Mouse (Mus musculus): ENCODE data around the gene Kiss1r. TPM values are rescaled to one million over a fixed set of nuclear protein-coding genes. Genes with fewer than 3 reads are reported as not detected.

The Kiss1r gene
- polyA plus RNA-seq, 1 experiment from 2014 or later: 0.37 TPM

DNA sequence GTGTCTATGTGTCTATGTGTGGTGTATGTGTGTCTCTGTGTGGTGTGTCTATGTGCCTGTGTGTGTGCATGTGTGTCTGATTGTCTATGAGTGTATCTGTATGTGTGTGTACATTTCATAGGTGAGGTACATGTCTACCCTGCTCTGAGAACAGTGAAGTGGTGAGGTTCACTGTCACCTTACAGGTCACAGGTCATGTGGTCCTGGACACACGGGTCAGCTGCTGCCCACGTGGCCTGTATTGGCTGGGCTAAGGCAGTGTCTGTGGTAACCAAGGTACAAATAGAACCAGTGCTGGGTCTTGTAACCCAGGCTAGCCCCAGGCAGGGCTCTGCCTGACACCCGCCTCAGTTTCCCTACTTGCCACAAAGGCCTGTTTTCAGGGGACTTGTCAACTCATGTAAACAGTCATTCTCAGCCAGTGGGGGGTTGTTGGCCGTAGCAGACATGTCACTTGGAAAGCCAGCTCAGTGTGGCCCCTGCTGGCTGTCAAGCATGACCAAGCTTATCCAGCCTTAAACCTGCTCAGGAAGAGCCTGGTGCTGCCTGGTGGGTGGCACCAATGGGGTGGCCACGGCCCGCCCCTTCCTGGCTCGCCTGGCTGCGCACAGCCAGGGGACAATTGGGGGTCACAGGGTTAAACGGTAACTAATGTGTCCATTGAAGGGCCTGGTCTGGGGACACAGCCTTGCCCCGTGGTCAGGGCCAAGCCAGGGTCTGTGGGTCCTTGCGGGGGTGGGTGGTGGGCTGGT lies 21.2 kb downstream of the Kiss1r start:
- no peaks in the 10 kb centered on the region for H3K9me3 ChIP-seq
- no peak for DNase-seq (ENCODE audit: low spot score)
- H3K27me3 ChIP-seq (replicated peaks; ENCODE audit: low read depth, poor library complexity, severe bottlenecking): no peaks in the 10 kb centered on the region
- 46% methylated on average over 11 of the region's 11 CpGs for WGBS
- peaks cover 96% of the 10 kb centered on the region for H3K36me3 ChIP-seq (replicated peaks)
- peak overlapping the region; percentile 8 for H3K4me3 ChIP-seq
- peaks cover 76% of the 10 kb centered on the region for H3K4me1 ChIP-seq
- peak overlapping the region; percentile 44; the same call in 1 of the 2 replicates for H3K27ac ChIP-seq (replicated peaks)

DNA sequence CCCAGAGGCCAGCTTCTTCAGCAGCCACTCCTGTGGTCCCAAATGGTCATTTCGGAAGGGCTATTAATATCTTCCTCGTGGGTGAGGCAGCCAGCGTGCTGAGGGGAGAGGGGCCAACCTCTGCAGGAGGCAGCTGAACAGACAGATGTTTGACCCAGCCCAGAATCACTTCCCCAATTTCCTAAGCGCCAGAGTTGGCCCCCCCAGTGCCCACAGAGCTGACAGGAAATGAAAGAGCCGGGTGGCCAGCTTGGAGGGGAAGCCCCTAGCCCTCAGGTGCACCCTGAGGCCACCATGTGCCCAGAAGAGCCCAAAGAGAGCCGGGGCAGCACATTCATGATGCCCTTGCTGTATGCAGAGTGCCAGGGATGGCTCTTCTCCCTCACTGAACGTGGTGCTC lies 24.0 kb downstream of the Kiss1r start:
- Histone ChIP-seq H3K27ac (replicated peaks) (0 out of 2 replicates have a peak overlapping the region, but pooled peaks have one; percentile 19), H3K4me1 (peaks cover 81% of the 10 kb centered on the region), H3K4me3 (0 out of 2 replicates have a peak overlapping the region, but pooled peaks have one; percentile 4), H3K27me3 (replicated peaks; ENCODE audit: low read depth, poor library complexity, severe bottlenecking) (no peaks in the 10 kb centered on the region), H3K36me3 (replicated peaks) (peaks cover 86% of the 10 kb centered on the region), H3K9me3 (no peaks in the 10 kb centered on the region)
- WGBS: 71% methylated on average over 7 of the region's 7 CpGs
- no peak for DNase-seq (ENCODE audit: low spot score)

DNA sequence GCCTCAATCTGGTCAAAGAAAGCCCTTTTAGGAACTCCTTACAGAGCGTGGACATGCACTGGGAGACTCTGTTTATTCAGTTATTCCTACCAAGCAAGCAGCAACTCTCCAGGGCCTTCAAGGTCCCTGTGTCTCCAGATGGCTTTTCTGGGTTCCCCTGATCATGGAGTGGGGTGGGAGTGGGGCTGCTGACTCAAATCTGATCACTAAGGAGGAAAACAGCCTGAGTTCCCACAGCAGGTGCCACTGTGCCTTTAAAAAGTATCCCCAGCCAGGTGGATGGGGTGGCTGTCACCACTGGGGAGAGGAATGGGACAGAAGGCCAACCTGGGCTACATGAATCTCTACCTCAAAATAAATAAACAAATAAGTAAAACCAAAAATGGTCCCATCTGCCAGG lies 26.2 kb downstream of the Kiss1r start:
- no peak for DNase-seq (ENCODE audit: low spot score)
- 88% methylated on average over 1 of the region's 1 CpGs for WGBS
- peaks cover 83% of the 10 kb centered on the region for H3K4me1 ChIP-seq
- no peak overlapping the region for H3K4me3 ChIP-seq
- no peaks in the 10 kb centered on the region for H3K9me3 ChIP-seq
- no peaks in the 10 kb centered on the region for H3K27me3 ChIP-seq (replicated peaks; ENCODE audit: low read depth, poor library complexity, severe bottlenecking)
- H3K27ac ChIP-seq (replicated peaks): peak overlapping the region; percentile 86
- peaks cover 84% of the 10 kb centered on the region for H3K36me3 ChIP-seq (replicated peaks)

DNA sequence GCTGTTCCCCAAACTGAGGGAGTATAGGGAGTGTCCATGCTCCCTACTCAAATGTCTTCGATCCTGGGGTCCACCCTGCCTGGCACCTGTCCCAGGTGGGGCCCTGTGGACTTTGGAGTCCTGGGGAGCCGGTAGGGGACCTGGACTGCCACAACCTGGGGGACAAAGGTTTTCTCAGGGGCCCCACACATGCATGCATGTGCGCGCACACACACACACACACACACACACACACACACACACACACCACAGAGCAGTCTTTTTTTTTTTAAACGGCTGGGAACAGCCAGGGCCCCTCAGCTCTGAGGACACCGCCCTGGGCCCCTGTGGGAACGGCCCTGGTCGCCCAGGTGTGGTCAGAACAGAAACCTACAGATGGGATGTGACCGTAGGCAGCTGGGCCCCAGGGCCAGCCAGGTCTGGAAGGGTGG lies 26.7 kb downstream of the Kiss1r start:
- Histone ChIP-seq H3K27me3 (replicated peaks; ENCODE audit: low read depth, poor library complexity, severe bottlenecking) (no peaks in the 10 kb centered on the region), H3K4me1 (peaks cover 78% of the 10 kb centered on the region), H3K4me3 (no peak overlapping the region), H3K27ac (replicated peaks) (peak overlapping the region; percentile 86), H3K36me3 (replicated peaks) (peaks cover 83% of the 10 kb centered on the region), H3K9me3 (no peaks in the 10 kb centered on the region)
- WGBS: 79% methylated on average over 9 of the region's 9 CpGs
- DNase-seq (ENCODE audit: low spot score): no peak

DNA sequence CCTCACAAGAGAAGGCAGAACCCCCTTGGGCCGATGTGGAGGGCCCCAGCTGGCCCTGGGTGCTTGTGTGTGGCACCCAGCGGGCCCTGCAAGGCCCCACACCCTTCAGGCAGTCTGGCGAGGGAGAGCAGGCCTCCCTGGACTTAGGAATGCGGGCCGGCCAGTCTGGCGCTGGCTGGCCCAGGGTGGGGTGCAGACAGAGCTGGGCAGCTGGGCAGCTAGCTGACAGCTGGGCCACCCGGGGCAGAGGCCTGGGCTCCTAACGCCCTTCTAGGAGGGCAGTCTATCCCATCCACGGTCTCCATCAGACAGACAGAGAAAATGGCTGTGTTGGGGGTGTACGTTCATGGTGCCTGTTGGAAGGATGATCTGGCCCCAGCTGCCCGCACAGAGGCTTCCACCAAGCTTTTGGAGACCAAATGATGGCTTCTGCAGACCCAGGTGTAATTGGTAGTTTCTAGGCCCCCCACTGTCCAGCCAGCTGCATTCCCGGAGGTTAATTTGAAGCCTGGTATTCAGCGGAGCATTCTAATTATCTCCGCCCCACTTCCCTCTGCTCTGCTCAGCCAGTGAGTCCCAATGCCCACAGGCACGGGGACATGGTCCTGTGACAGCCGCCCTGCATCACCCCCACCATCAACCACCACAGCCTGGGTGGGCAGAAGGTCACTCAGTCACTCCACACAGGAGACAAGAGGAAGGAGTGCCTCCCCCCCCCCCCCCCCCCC lies 28.9 kb downstream of the Kiss1r start:
- H3K36me3 ChIP-seq (replicated peaks): peaks cover 84% of the 10 kb centered on the region
- peak overlapping the region; percentile 42 for H3K4me3 ChIP-seq
- H3K27me3 ChIP-seq (replicated peaks; ENCODE audit: low read depth, poor library complexity, severe bottlenecking): no peaks in the 10 kb centered on the region
- H3K27ac ChIP-seq (replicated peaks): peak overlapping the region; percentile 86
- 16% methylated on average over 16 of the region's 16 CpGs for WGBS
- H3K9me3 ChIP-seq: no peaks in the 10 kb centered on the region
- H3K4me1 ChIP-seq: peaks cover 64% of the 10 kb centered on the region
- DNase-seq (ENCODE audit: low spot score): peak; percentile 79

DNA sequence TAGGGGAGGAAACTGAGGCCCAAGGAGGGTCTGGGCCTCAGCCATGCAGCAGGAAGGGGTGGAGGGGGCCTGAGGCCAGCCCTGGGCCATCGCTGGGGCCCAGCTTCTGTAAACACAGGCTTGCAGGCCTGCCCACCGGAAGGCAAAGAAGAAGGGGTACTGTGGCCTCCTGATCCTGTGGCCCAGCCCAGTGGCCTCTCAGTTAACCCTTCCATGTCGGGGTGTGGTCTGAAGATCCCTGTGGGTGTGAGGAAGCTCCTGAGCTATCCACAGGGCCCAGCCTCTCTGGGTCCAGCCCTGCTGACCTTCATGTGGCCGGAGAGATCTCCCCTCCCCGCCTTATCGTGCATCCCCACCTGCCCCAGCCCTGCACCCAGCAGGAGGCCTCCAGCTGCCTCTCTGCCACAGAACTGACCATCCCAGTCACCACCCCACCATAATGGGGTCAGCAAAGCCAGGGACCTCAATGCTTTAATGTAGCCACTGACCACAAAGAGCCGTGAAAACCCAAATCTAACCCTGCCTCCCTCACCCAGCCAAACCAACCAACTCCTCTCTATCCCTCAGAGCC lies 30.1 kb downstream of the Kiss1r start:
- Histone ChIP-seq H3K36me3 (replicated peaks) (peaks cover 84% of the 10 kb centered on the region), H3K4me3 (peak overlapping the region; percentile 42), H3K4me1 (peaks cover 59% of the 10 kb centered on the region)

DNA sequence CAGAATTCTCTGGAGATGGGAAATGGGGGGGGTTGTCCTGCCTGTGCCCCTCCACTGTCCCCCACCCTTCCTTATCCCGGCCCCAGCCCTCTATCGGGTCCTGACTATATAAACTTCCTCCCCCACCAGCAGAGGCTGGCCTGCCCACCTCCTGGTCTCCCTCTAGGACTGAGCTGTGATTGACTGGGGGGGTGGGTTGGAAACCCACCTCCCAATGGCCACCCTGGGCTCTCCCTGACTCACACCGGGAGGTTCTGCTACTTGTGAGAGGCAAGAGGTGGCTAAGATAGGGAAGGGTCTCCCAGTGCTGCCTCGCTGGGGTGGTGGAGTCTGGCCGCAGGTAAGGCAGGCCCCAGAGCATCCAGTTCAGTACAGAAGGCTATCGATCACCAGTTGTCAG lies 30.7 kb downstream of the Kiss1r start:
- H3K27ac ChIP-seq (replicated peaks): peak overlapping the region; percentile 86
- 73% methylated on average over 6 of the region's 6 CpGs for WGBS
- DNase-seq (ENCODE audit: low spot score): no peak
- peak overlapping the region; percentile 42; the same call in 1 of the 2 replicates for H3K4me3 ChIP-seq
- peaks cover 81% of the 10 kb centered on the region for H3K36me3 ChIP-seq (replicated peaks)
- H3K4me1 ChIP-seq: peaks cover 59% of the 10 kb centered on the region
- H3K9me3 ChIP-seq: no peaks in the 10 kb centered on the region
- no peaks in the 10 kb centered on the region for H3K27me3 ChIP-seq (replicated peaks; ENCODE audit: low read depth, poor library complexity, severe bottlenecking)

More for the DNA sequence above, 30.1 kb downstream of the Kiss1r start:
- peak overlapping the region; percentile 86 for H3K27ac ChIP-seq (replicated peaks)
- WGBS: 10% methylated on average over 7 of the region's 7 CpGs
- H3K27me3 ChIP-seq (replicated peaks; ENCODE audit: low read depth, poor library complexity, severe bottlenecking): no peaks in the 10 kb centered on the region
- no peaks in the 10 kb centered on the region for H3K9me3 ChIP-seq
- peak; percentile 53 for DNase-seq (ENCODE audit: low spot score)

DNA sequence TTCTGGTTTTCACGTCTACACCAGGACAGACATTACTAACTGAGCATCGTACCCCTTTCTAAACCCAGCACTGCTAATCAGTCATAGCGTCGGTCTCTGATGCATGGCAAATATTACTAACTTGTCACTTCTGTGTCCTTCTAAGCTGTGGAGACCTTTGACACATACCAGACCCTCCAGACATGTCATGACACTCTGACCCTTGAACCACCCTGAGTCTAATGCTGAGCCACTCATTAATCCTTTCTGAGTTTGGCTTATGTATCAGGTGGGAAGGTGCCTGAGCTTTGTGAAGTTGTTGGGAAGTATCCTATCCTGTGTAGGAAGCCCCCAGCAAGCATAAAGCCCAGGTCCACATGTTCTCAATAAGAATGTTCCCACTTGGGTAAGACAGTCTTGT lies 33.1 kb downstream of the Kiss1r start:
- no peaks in the 10 kb centered on the region for H3K9me3 ChIP-seq
- no peak overlapping the region for H3K4me3 ChIP-seq
- H3K27me3 ChIP-seq (replicated peaks; ENCODE audit: low read depth, poor library complexity, severe bottlenecking): no peaks in the 10 kb centered on the region
- 86% methylated on average over 4 of the region's 4 CpGs for WGBS
- H3K4me1 ChIP-seq: peaks cover 37% of the 10 kb centered on the region
- no peak overlapping the region for H3K27ac ChIP-seq (replicated peaks)
- peaks cover 79% of the 10 kb centered on the region for H3K36me3 ChIP-seq (replicated peaks)
- no peak for DNase-seq (ENCODE audit: low spot score)

DNA sequence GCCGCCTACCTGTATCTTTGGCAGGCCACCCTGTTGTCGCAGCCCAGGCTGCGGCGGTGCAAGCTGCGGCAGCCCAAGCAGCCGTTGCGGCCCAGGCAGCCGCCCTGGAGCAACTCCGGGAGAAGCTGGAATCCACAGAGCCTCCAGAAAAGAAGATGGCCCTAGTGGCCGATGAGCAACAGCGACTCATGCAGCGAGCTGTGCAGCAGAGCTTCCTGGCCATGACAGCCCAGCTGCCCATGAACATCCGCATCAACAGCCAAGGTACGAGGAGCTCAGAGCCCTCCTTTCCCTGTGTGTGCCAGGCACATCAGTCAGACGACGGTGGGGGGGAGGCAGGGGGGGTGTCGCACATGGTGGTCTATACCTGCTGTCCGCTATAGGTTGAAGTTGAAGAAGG lies 33.9 kb downstream of the Kiss1r start:
- Histone ChIP-seq H3K4me3 (no peak overlapping the region), H3K4me1 (peaks cover 37% of the 10 kb centered on the region), H3K27me3 (replicated peaks; ENCODE audit: low read depth, poor library complexity, severe bottlenecking) (no peaks in the 10 kb centered on the region), H3K9me3 (no peaks in the 10 kb centered on the region), H3K27ac (replicated peaks) (no peak overlapping the region), H3K36me3 (replicated peaks) (peaks cover 76% of the 10 kb centered on the region)
- WGBS: 83% methylated on average over 18 of the region's 18 CpGs
- no peak for DNase-seq (ENCODE audit: low spot score)

DNA sequence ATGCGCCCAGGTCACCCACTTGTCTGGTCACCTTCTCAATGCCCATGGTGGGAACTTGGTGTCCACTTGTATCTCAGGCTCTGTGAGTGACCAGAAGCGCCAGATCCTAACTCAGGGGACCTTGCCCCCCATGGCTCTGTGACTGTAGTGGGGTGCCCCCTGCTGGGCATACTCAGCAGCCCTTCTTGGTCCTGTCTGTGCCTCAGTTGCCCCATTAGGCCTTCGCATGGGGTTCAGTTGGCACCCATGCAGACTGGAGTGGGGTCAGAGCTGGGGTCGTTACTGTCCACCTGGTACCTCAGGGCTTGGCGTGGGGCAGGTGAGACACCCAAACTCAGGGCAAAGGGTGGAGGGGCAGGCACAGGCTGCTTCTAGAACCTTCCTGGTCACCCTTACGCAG lies 37.2 kb downstream of the Kiss1r start:
- Histone ChIP-seq H3K27ac (replicated peaks) (no peak overlapping the region), H3K9me3 (no peaks in the 10 kb centered on the region), H3K4me3 (no peak overlapping the region), H3K27me3 (replicated peaks; ENCODE audit: low read depth, poor library complexity, severe bottlenecking) (no peaks in the 10 kb centered on the region), H3K36me3 (replicated peaks) (peaks cover 48% of the 10 kb centered on the region), H3K4me1 (peaks cover 42% of the 10 kb centered on the region)
- peak; percentile 43 for DNase-seq (ENCODE audit: low spot score)
- WGBS: 86% methylated on average over 6 of the region's 6 CpGs

DNA sequence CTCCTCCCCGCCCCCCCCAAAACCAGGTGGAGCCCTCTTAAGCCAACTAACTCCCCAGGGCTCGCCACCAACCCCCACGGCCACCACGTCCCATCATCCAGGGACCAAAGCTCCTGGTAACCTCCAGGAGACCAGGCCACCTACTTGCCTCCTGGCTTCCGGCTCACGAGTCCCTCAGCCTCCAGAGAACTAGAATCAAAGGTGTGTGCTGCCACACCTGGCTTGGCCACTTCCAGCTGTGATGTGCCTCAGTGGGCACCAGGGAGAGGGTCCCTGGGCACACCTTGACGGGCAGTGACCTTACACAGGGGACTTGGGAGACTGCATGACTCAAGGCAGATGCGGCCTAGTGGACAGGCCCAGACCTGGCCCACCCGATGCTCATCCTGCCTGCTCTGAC lies 38.9 kb downstream of the Kiss1r start:
- DNase-seq (ENCODE audit: low spot score): no peak
- peak overlapping the region; percentile 11 for H3K27ac ChIP-seq (replicated peaks)
- H3K36me3 ChIP-seq (replicated peaks): peaks cover 30% of the 10 kb centered on the region
- 66% methylated on average over 9 of the region's 9 CpGs for WGBS
- no peaks in the 10 kb centered on the region for H3K9me3 ChIP-seq
- H3K4me1 ChIP-seq: peaks cover 45% of the 10 kb centered on the region
- H3K4me3 ChIP-seq: peak overlapping the region; percentile 30; the same call in 1 of the 2 replicates
- H3K27me3 ChIP-seq (replicated peaks; ENCODE audit: low read depth, poor library complexity, severe bottlenecking): no peaks in the 10 kb centered on the region

DNA sequence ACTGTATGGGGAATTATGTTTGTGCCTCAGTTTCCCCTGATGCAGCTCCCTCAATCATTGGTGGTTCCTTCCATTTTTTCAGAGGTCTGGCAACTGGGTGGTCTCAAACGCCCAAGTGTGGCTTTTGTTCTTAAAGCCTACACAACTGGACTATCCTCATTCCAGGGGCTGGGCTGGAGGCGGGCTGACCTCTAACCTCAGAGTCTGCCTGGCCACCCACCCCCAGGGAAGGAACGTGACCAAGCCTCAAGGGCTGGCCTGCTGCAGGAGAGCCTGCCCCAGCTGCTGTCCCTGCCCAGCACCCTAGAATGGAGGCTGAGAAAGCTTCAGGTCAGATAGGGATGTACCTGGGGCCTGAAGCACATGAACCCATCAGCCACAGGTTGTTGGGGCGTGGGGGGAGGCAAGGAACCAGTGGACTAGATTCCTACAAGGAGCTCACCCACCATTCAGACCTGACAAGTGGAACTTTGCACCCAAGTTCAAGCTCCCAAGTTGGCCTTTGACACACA lies 39.9 kb downstream of the Kiss1r start:
- Histone ChIP-seq H3K36me3 (replicated peaks) (peaks cover 29% of the 10 kb centered on the region), H3K9me3 (no peaks in the 10 kb centered on the region), H3K27me3 (replicated peaks; ENCODE audit: low read depth, poor library complexity, severe bottlenecking) (no peaks in the 10 kb centered on the region), H3K4me3 (peak overlapping the region; percentile 30; the same call in 1 of the 2 replicates), H3K4me1 (peaks cover 55% of the 10 kb centered on the region), H3K27ac (replicated peaks) (peak overlapping the region; percentile 57; the same call in 1 of the 2 replicates)
- DNase-seq (ENCODE audit: low spot score): no peak
- 19% methylated on average over 4 of the region's 4 CpGs for WGBS

All from embryonic facial prominence, embryonic 10.5 days (tissue).